Mouse (Mus musculus) kidney, adult 2 months (tissue): ENCODE data around the gene 4930535I16Rik. TPM values are rescaled to one million over a fixed set of nuclear protein-coding genes. Genes with fewer than 3 reads are reported as not detected.

Experiments used
- DNase-seq: peaks from one replicate; pipeline ENCODE4 v3.0.0; 2021
- H3K27ac ChIP-seq: fragments of 200-500 bp; 2 replicates; pipeline ENCODE4 v1.5.1; 2012; ENCODE audit warnings: low read depth, low read length, control low read depth, inconsistent platforms; ENCODE audit not compliant: insufficient read depth
- H3K27me3 ChIP-seq: fragments of 200-500 bp; replicated peaks from 2 replicates; pipeline ENCODE4 v1.6.1; 2012; ENCODE audit warnings: mild to moderate bottlenecking, moderate library complexity, low read length, inconsistent platforms; ENCODE audit not compliant: control insufficient read depth, insufficient read depth
- H3K36me3 ChIP-seq: fragments of 200-500 bp; 2 replicates; pipeline ENCODE4 v1.6.1; 2012; ENCODE audit warnings: mild to moderate bottlenecking, moderate library complexity, low read length, inconsistent platforms; ENCODE audit not compliant: control insufficient read depth, insufficient read depth
- H3K4me1 ChIP-seq: fragments of 200-500 bp; 2 replicates; pipeline ENCODE4 v1.6.1; 2011; ENCODE audit warnings: low read length; ENCODE audit not compliant: control insufficient read depth, insufficient read depth
- H3K4me3 ChIP-seq: fragments of 200-500 bp; 2 replicates; pipeline ENCODE4 v1.5.1; 2011; ENCODE audit warnings: mild to moderate bottlenecking, low read depth, low read length, control low read depth; ENCODE audit not compliant: insufficient read depth
- CTCF ChIP-seq: fragments of 200-500 bp; conservative IDR thresholded peaks from 2 replicates; pipeline ENCODE4 v1.5.1; 2011; ENCODE audit warnings: low read depth, mild to moderate bottlenecking, control low read depth, low read length, moderate library complexity, mixed read lengths; ENCODE audit not compliant: insufficient read depth, insufficient read length
- POLR2A ChIP-seq: fragments of 200-500 bp; IDR thresholded peaks from one replicate; pipeline ENCODE4 v1.6.1; 2011; ENCODE audit warnings: low read depth, low read length, control low read depth
- WGBS: fragments of 180-500 bp; shearing (Covaris S2); methylation state at CpG from one replicate; pipeline ENCODE4 v1.1.7; 2018; 5-methylcytosine and 5-hydroxymethylcytosine counted together
- polyA plus RNA-seq: library from polyadenylated mRNA; depleted of rRNA; stranded (reverse); fragments of >200 nt; gene quantifications from 2 replicates; pipeline ENCODE4 v1.2.3, GENCODE M21; 2012; rRNA removed

4930535I16Rik gene
- polyA plus RNA-seq: not detected in 2 replicates

DNA sequence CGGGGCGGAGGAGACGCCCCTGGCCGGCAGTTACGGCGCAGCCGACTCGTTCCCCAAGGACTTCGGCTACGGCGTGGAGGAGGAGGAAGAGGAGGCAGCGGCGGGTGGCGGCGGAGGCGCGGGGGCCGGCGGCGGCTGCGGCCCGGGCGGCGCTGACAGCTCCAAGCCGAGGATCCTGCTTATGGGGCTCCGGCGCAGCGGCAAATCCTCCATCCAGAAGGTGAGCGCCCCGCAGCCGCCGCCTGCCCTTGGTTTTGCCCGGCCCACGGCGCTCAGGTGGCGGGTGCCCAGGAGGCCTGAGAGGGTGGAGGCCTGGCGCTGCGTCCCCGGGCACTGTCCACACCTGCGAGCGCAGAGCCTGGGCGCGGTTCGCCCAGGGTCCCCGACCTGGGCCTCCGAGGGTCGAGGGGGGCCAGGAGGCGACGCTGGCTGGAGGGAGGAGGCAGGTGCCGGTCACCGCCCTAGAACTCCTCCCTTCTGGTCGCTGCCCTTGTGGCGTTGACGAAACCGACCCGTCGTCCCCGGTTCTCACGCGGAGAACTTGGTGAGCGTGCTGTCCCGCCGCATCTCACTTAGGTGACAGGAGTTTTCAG, at the start of gene 4930535I16Rik:
Gene 4930535I16Rik (minus strand): TSS at position 475 of the 593 bp plus-strand sequence.
- H3K27me3 ChIP-seq: no peaks in the 10 kb centered on the region
- H3K27ac ChIP-seq: peak within 1 kb of the TSS; percentile 90
- DNase-seq: peak; percentile 49
- TF ChIP-seq CTCF (no peak), POLR2A (peak; percentile 27)
- peaks cover 13% of the 10 kb centered on the region; the same call in 1 of the 2 replicates for H3K4me1 ChIP-seq
- WGBS: under 1% methylated on average over 59 of the region's 63 CpGs
- H3K4me3 ChIP-seq: peak within 1 kb of the TSS; percentile 91
- H3K36me3 ChIP-seq: peaks cover 4% of the 10 kb centered on the region; the same call in 1 of the 2 replicates

GRCm38 (mm10) chr4:123962721-123963120, 44.9 kb upstream of the 4930535I16Rik start:
- Histone ChIP-seq H3K4me3 (no peak overlapping the region), H3K4me1 (no peaks in the 10 kb centered on the region), H3K36me3 (no peaks in the 10 kb centered on the region), H3K27ac (no peak overlapping the region), H3K27me3 (no peaks in the 10 kb centered on the region)
- DNase-seq: no peak
- 50% methylated on average over 9 of the region's 9 CpGs for WGBS
- no peak for TF ChIP-seq POLR2A

GRCm38 (mm10) chr4:123960955-123961354, 43.1 kb upstream of the 4930535I16Rik start:
- H3K27ac ChIP-seq: no peak overlapping the region
- TF ChIP-seq CTCF: no peak
- TF ChIP-seq POLR2A: no peak
- no peak overlapping the region for H3K4me3 ChIP-seq
- no peaks in the 10 kb centered on the region for H3K4me1 ChIP-seq
- 52% methylated on average over 4 of the region's 4 CpGs for WGBS
- H3K36me3 ChIP-seq: no peaks in the 10 kb centered on the region
- DNase-seq: no peak
- no peaks in the 10 kb centered on the region for H3K27me3 ChIP-seq

DNA sequence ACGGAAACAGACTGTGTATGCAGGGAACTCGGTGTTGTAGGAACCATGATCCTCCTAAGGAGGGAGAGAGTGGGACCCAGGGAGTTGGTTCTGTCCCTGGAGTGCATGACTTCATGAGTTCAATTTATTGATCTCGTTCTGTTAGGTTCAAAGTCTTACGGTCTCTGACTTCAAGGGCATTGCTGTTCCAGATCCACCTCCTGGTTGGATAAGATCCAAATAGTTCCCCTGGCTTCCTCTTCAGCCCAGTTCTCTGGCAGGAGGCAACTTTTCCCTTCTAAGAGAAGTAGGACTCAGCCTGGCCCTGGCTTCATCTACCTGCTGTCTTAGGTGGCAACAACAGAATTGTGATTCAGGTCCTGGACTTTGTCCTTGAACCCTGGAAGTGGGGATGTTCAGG, 40.1 kb upstream of the 4930535I16Rik start:
- Histone ChIP-seq H3K4me3 (no peak overlapping the region), H3K27me3 (no peaks in the 10 kb centered on the region), H3K36me3 (no peaks in the 10 kb centered on the region), H3K4me1 (no peaks in the 10 kb centered on the region), H3K27ac (no peak overlapping the region)
- no peak for DNase-seq
- TF ChIP-seq POLR2A: no peak
- TF ChIP-seq CTCF: no peak
- 55% methylated on average over 4 of the region's 4 CpGs for WGBS

GRCm38 (mm10) chr4:123957492-123957808, 39.6 kb upstream of the 4930535I16Rik start:
- TF ChIP-seq CTCF (no peak), POLR2A (no peak)

GRCm38 (mm10) chr4:123956703-123957491, 39.1 kb upstream of the 4930535I16Rik start:
- no peak for TF ChIP-seq POLR2A
- TF ChIP-seq CTCF: peak; percentile 70
- WGBS: 3% methylated on average over 31 of the region's 31 CpGs

More at GRCm38 (mm10) chr4:123957492-123957808, 39.6 kb upstream of the 4930535I16Rik start:
- no peak overlapping the region for H3K27ac ChIP-seq
- H3K36me3 ChIP-seq: no peaks in the 10 kb centered on the region
- 62% methylated on average over 4 of the region's 4 CpGs for WGBS
- no peak for DNase-seq
- H3K4me3 ChIP-seq: no peak overlapping the region
- no peaks in the 10 kb centered on the region for H3K4me1 ChIP-seq
- no peaks in the 10 kb centered on the region for H3K27me3 ChIP-seq

DNA sequence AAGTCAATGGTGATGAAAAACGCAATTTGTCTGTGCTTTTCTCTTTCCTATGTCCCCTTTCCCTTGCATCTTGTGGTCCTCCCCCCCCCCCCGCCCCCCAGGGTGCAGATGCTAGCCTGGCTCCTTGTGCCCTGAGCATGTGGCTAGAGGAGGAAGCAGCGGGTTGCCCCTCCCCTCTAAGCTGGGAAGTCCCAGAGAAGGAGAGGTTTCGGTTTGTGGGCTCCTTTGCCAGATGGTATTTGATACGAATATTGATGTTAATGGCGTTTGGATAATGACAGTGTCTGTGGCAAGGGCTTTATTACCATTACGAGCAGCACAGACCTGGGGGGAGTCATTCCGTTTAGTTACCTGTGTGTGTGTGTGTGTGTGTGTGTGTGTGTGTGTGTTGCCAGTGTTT, 34.2 kb upstream of the 4930535I16Rik start:
- no peaks in the 10 kb centered on the region for H3K36me3 ChIP-seq
- no peak overlapping the region for H3K27ac ChIP-seq
- no peak for DNase-seq
- WGBS: 42% methylated on average over 8 of the region's 8 CpGs
- TF ChIP-seq CTCF (no peak), POLR2A (no peak)
- H3K4me1 ChIP-seq: no peaks in the 10 kb centered on the region
- no peak overlapping the region for H3K4me3 ChIP-seq
- no peaks in the 10 kb centered on the region for H3K27me3 ChIP-seq

More at GRCm38 (mm10) chr4:123956703-123957491, 39.1 kb upstream of the 4930535I16Rik start:
- no peak overlapping the region for H3K27ac ChIP-seq
- peak; percentile 75 for DNase-seq
- no peak overlapping the region for H3K4me3 ChIP-seq
- no peaks in the 10 kb centered on the region for H3K4me1 ChIP-seq
- H3K36me3 ChIP-seq: no peaks in the 10 kb centered on the region
- H3K27me3 ChIP-seq: no peaks in the 10 kb centered on the region

GRCm38 (mm10) chr4:123949649-123950048, 31.8 kb upstream of the 4930535I16Rik start:
- 62% methylated on average over 10 of the region's 10 CpGs for WGBS
- no peaks in the 10 kb centered on the region for H3K4me1 ChIP-seq
- TF ChIP-seq POLR2A (no peak), CTCF (no peak)
- H3K4me3 ChIP-seq: no peak overlapping the region
- H3K27ac ChIP-seq: no peak overlapping the region
- H3K27me3 ChIP-seq: no peaks in the 10 kb centered on the region
- DNase-seq: no peak
- H3K36me3 ChIP-seq: no peaks in the 10 kb centered on the region
